12 mouse cellular contexts compared by ENCODE assay signal in the genomic region with DNA sequence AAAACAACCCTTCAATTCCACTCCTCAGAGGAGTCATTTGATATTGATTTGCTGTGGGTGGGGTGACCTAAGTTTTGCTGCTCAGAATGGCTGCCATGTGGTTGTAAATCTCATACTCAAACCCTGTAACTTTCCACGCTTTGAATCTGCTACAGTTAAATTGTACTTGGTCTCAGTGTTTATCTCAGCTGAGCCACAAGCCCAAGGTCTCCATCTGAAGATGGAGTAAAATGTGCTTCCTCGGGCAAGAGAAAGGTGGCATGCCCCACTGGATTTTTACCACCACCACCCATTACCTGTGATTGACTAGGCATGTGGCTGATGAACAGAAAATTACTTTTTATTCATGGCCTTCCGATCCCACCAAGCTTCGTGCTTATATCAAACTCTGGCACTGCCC.
"Had no signal": no experiment of that assay in that cellular context is flagged by ENCODE, and none has a peak within 500 bp of the region (broad histone marks: within the 10 kb centered on the region; RNA-seq: fewer than 3 reads in every experiment).

No protein-coding gene starts in this region.

- DNase-seq: retina, postnatal 1 day; right cerebral cortex, adult 18-20 months; right cerebral cortex, postnatal 14 days; right cerebral cortex, postnatal 25 days; right cerebral cortex, postnatal 4 days; spleen, adult 18-20 months; thymus, adult 18-20 months; thymus, adult 2 months; thymus, postnatal 14 days; thymus, postnatal 25 days; thymus, postnatal 36 days; thymus, postnatal 4 days had no signal
